Mouse (Mus musculus) thymus, adult 2 months (tissue): Measurements from ENCODE around the gene Irf2.

Experiments used
- CTCF ChIP-seq: fragments of 200-500 bp; IDR thresholded peaks from 2 replicates; pipeline ENCODE4 v1.5.1; 2012; ENCODE audit warnings: mild to moderate bottlenecking, control low read depth, low read length, moderate library complexity, borderline replicate concordance; ENCODE audit not compliant: control insufficient read depth, poor library complexity, insufficient read depth; ENCODE audit errors: extremely low read depth
- POLR2A ChIP-seq: fragments of 200-500 bp; IDR thresholded peaks from 2 replicates; pipeline ENCODE4 v1.6.1; 2012; ENCODE audit warnings: mild to moderate bottlenecking, low read length, control low read depth, moderate library complexity; ENCODE audit not compliant: control insufficient read depth, poor library complexity, insufficient read depth; ENCODE audit errors: extremely low read depth

DNA sequence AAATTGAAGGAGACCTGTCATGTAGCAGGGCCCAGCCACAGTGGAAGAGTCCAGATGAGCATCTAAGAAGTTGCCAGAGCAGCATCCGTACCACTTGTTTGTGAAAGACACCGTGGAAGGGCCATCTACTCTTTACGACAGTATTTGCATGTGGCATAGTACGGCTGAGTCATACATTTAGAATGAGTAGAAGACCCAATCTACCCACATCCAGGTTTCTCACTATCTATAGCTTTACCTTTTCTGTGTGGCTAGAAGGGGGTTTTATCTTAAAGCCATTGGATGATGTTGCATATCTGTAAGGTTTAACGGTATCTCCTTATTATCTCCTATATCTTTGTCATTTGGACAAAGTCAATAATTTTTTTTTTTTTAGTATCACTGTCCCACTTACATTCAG, 59.7 kb downstream of the Irf2 start:
- no peak for TF ChIP-seq CTCF
- no peak for TF ChIP-seq POLR2A
